Mouse (Mus musculus): Measurements from ENCODE around the gene Rnf31.

- no peak for TF ChIP-seq CTCF (IDR thresholded peaks at IDR 0.05)
- TF ChIP-seq EP300 (IDR thresholded peaks at IDR 0.05; ENCODE audit: insufficient read depth, low read depth, low read length), result no peak
- TF ChIP-seq POLR2A (IDR thresholded peaks at IDR 0.05; ENCODE audit: insufficient read depth, low read depth, low read length), result no peak
Observed at GRCm38 (mm10) chr14:55578668-55579269, 12.7 kb upstream of the Rnf31 start.
